Mouse (Mus musculus): ENCODE measurements around the gene Trim65.

The Trim65 gene

GRCm38 (mm10) chr11:116088741-116089394, 42.1 kb downstream of the Trim65 start:
- no peak for DNase-seq (ENCODE audit: extremely low spot score, low spot score)

DNA sequence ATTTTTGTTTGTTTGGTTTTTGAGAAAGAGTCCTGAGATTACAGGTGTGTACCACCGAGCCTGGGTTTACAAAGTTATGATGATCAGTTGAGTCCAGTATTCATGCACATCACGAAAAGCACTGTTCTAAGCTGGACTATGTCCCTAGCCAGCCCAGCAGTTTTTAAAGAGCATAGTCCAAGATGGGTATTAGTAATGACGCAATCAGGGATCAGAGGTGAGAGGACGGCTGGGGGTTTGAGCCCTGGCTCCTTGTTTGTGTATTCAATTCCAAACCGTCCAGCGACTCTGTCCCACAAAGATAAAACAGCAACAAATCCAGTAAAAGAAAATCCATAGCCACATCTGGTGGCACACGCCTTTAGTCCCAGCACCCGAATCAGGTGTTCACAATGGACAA, 42.7 kb downstream of the Trim65 start:
- no peak for DNase-seq (ENCODE audit: extremely low spot score, low spot score)

DNA sequence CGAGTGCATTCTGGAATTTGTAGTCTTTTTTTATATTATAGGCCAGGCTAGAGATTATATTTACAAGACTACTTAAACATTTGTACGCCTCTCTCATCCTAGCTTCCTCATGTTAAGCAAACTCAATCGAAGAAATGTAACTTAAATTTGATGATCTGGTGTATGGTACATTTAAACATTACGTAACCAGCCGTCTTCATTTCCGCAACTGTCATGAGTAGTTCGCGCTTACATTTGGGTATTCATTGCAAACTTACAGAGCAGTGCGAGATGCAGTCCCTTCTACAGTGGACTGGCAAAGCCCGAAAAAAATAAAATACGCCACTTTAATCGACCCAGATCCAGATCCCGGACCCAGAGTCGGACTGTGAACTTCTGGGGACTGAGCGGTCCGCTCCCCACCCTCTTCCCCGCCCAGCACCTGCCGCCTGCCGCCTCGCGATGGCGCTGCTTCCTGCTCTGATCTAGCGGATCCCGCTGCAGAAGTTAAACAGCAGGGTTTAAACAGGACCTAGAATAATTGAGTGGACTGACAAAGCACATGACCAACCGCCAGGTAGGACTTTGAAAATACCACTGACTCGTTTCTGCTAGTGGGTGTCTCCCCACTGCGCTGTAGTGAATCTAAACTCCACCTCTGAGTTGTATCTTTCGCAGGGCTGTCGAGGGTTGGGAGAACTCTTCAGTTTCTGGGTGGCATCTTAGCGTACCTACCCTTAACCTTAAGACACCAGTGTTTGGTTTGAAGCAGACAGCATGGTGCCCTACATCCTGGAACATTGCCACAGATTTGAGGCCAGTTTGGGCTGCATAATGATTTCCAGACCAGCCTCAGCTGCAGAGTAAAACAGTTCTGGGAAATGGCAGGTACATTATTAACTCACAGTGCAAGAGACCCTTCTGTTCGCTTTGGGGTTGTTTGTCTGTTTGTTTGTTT, 43.5 kb downstream of the Trim65 start:
- DNase-seq (ENCODE audit: extremely low spot score, low spot score) = peak; percentile 89

GRCm38 (mm10) chr11:116086258-116087193, 44.4 kb downstream of the Trim65 start, which contains the start of gene Wbp2:
Gene Wbp2, minus strand, starts transcription at chr11:116086995.
- DNase-seq (ENCODE audit: extremely low spot score, low spot score) = peak; percentile 97

- DNase-seq (ENCODE audit: extremely low spot score, low spot score) = no peak
Measured at GRCm38 (mm10) chr11:116084166-116084565, 46.8 kb downstream of the Trim65 start.

DNA sequence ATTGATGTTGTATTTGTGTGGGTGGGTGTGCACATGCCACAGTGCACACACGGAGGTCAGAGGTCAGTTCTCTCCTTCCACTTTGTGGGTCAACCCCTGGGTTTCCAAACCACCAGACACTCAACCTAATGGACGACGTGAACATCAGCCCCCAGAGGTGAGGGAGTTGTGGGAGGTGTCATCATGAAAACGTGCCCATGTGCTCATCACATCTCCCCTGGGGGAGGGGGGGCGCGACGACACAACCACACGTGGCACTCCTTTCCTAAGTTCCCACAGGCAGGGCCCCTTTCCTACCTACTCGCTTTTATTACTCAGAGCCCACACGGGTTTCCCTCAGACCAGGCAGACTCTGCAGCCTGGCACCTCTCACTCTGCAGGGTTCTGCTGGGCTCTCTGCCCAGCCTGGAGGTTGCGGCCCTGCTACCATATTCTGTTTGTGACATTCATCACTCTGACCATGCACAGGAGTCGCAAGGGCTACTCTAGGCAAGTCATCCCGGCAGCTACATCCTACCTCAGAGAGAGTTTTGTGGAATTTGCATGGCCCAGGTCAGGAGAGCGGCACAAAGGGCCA, 47.7 kb downstream of the Trim65 start:
- no peak for DNase-seq (ENCODE audit: extremely low spot score, low spot score)

- DNase-seq (ENCODE audit: extremely low spot score, low spot score) = no peak
Measured at GRCm38 (mm10) chr11:116081081-116081480, 49.8 kb downstream of the Trim65 start.

DNA sequence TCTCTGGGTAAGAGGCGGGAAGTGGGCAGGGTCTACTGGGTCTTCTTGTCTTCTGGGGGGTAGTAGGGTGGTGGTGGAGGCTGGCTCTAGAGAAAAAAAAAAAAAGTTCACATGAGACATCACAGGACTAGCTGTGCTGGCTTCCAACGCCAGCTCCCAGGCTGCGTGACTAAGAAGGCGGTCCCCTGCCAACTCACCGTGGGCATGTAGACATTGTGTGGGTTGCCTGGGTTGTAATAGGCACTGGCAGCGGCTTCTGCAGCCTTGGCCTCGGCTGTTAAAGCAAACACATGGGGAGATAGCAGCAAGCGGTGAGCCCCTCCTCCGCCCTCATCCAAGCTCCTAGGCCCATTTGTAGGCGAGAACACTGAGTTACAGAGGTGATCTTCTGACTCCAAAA, 51.4 kb downstream of the Trim65 start:
- no peak for DNase-seq (ENCODE audit: extremely low spot score, low spot score)

DNA sequence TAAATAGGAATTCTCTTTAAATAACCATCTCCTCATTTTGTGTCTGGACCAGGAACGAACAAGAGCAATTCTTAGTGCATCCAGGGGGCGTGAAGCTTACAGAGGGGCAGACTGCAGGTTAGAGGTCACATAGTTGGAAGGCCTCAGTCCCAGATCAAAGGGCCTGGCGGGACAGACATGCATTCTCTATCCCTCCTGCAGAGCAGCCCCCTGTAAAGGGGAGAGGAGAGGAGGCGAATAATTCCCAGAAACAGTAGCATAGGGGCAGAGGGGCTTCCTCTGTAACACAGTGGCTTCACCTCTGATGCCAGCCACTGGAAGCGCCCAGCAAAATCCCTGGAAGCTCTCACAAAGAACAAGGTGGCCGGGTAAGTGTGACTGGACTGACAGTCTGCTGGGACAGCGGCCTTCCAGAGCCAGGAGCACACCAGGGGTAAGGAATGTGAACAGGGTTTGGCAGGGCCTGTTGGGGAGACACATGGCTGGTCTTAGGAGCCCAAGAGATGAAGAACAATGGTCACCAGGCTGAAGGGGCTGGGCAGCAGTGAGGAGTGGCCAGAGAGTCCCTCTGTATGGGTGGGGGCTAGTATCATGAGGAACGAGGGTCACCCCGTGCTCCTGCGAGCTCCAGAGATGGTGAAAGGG, 52.1 kb downstream of the Trim65 start:
- DNase-seq (ENCODE audit: extremely low spot score, low spot score) = peak; percentile 56

- peak; percentile 67 for DNase-seq (ENCODE audit: extremely low spot score, low spot score)
Measured at GRCm38 (mm10) chr11:116078221-116078620, 52.7 kb downstream of the Trim65 start.

DNA sequence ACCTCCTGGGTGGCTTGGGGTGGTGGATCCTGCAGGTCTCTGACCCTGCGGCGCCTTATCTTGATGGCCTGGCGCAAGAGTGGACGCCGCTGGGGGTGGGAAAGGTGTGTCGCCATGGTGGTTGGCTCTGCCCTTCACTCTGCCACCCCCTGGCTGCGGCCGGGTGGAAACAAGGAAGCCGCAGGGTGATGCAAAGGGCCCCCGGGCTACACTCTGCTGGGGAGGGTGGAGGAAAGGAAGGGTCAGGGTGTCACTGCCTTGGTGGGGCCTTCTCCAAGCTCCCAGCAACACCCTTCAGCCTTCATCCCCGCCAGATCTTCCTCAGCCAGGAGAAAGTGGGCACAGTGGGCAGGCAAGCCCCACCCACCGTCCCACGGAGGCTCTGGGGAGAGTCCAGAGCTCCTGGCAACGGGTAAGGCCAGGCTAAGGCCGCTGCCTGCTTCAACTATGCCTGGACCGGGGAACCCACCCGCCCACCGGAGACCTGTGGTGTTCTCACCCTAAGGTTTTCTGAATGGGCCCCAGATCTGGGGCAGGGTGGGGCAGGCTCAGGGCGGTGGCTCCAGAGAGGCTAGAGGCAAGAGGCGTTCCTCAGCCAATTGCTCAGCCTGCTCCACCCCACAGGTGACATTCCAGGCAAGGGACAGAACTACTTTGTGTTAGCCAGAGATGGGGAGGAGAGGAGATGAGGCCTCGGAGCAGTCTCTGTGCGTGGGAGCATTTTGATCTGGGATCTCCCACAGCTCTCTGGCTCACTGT, 53.3 kb downstream of the Trim65 start, which contains the start of gene Unc13d:
Gene Unc13d (minus strand): TSS at position 516 of the 759 bp plus-strand sequence.
- DNase-seq (ENCODE audit: extremely low spot score, low spot score) = no peak

GRCm38 (mm10) chr11:116076836-116077235, 54.1 kb downstream of the Trim65 start:
- no peak for DNase-seq (ENCODE audit: extremely low spot score, low spot score)

GRCm38 (mm10) chr11:116076266-116076540, 54.7 kb downstream of the Trim65 start:
- DNase-seq (ENCODE audit: extremely low spot score, low spot score) = no peak

DNA sequence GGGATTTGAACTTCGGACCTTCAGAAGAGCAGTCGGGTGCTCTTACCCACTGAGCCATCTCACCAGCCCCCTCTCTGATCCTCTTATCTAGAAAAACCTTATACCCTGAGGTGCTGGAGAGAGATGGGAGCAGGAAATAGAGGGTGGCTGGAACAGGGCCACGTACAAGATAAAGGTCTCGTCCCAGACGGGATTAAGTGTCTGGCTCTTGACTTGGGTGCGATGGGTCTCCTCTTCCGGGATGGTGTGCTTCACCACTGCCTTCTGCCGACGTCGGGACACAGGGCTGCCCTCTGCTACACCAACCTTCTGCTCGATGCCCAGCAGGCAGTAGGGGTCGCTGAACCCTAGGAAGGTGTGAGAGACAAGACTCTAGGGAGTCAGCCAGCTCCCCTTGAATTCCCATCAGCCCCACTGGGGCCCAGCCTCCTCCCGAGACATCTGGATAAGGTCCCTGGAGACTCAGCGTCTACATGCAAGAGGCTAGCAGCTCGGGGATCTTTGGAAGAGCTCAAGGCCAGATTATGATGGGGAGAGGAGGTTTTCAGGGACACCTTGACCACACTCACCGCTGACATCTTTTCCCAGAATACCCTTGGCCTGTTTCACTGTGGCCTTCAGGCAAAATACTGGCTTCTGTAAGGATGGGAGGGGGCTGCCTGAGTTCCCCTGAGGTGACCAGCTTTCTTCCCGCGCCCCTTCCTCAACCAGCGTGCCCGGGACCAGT, 55.2 kb downstream of the Trim65 start:
- DNase-seq (ENCODE audit: extremely low spot score, low spot score) = no peak

DNA sequence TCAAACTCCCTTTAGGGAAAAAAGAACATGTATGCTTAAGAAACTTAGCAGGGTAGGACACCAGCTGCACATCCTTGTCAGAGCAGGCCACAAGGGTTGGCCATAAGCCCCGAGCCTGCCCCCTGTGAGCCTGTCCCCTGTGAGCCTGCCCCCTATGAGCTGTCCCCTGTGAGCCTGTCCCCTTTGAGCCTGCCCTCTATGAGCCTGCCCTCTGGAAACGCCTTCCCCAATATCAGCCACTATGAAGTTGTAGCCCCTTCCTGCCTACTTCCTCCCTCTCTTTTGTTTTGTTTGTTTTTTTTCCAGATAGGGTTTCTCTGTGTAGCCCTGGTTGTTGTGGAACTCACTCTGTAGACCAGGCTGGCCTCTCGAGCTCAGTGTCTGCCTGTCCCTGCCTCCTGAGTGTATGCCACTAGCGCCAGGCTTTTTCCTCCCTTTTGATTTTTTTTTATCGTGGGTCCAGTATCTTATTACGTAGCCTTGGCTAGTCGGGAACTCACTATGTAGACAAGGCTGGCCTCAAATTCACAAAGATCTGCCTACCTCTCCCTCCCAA, 56.4 kb downstream of the Trim65 start:
- DNase-seq (ENCODE audit: extremely low spot score, low spot score) = no peak

DNA sequence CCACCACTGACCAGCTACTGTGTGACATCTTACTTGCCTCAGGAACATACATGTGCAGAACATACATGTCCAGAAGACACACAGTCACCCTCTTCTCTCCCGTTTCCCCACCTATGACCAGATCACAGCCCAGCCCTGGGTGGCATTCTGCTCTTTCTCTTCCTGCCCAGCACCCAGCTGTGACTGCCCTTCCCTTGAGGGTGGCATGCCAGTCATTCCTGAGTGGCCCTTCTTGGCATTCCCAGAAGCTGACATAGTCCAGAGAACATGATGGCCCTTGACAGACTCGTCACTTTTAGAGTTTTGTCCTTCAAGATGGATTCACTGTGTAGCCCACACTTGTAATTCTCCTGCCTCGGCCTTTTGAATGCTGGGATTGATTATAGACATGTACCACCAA, 58.3 kb downstream of the Trim65 start:
- no peak for DNase-seq (ENCODE audit: extremely low spot score, low spot score)

Data from neural tube, embryonic 10.5 days (tissue).